Mouse (Mus musculus) erythroblast, adult 5-6 weeks (primary cell): ENCODE measurements around the gene Lingo2. TPM values are rescaled to one million over a fixed set of nuclear protein-coding genes. Genes with fewer than 3 reads are reported as not detected.

Experiments used
- ATAC-seq: replicated peaks from 2 replicates; pipeline ENCODE4 v1.8.0; 2016; ENCODE audit warnings: moderate number of reproducible peaks, mild to moderate bottlenecking, moderate TSS enrichment, inconsistent platforms; ENCODE audit not compliant: poor library complexity, low FRiP score, severe bottlenecking
- total RNA-seq, 2 experiments: library from RNA; stranded (forward) in 1 of 2; stranded (reverse) in 1 of 2; fragments of 150-400 nt in 1 of 2; fragments of 200-764, 138-1000 nt in 1 of 2; gene quantifications; 2 replicates each; pipeline versions ENCODE4 v1.2.3 to v1.2.4; 2015 to 2017; ENCODE audit warnings: low replicate concordance in 2 of 2

Lingo2 gene
- total RNA-seq, 2 experiments from 2014 or later, result not detected

- ATAC-seq, result no peak
Measured at GRCm38 (mm10) chr4:35897769-35898564, 1053.6 kb downstream of the Lingo2 start.

DNA sequence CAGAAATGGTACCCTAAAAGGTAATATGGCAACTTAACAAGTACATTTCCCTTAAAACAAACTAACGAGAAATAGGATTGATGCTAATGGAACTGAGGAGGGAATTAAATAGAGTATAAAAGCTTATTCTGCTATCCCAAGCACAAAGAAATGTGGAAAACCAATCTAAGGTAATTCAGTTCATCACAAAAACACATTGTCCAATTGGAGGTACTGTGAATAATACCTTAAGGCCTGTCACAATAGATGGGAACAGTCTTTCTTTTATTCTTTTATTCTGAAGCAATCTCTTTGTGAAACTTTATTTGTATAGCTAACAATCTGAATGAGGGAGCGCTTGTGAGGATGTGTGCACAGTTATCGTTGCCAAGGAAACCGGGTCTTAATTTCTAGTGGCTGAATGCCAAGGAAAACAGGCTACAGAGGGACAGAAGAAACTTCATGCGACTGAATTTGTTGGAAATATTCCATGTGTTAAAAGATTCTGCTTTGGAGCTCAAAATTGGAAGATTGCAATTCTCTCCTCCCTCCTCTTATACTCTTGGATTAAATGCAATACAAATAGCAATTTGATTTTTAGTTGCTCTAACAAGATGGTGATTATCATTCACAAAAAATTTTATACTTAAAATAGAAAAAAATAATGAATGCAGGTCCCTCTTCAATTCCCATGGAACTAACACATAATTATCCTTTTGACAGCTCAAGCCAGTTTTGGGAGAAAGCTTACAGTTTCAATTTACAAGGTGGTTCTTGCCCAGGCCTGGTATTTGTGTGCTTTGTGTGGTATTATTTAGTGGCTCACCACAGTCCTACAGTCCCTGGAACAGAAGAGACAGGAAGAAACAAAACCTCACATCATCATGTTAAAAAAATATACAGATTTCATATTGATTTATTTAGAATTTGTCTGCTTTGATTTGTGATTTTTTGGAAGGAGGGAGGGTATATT lies 1065.7 kb downstream of the Lingo2 start:
- ATAC-seq, result no peak

DNA sequence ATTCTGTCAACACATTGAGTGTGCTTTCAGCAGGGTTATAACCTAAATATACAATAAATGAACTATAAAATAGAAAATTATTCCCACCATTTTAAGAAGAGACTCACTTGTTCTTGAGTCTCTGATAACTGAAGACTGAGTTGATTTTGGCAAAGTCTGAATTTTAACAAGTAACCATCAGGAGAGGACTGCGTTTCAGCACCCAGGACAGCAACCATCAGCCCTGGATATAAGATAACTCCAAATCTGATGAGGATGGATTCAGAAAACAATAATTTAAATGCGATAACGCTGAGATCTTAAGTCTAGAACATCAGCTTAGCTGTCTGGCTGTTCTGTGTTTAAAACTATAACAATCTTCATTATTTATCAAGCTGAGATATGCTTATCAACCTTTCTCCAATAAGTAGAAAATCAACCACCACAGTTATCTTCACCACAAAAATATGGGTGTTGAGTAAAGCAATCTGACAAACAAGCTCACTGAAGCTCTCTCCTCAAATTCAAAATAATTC lies 1066.5 kb downstream of the Lingo2 start:
- no peak for ATAC-seq

GRCm38 (mm10) chr4:35846518-35846917 lies 1105.0 kb downstream of the Lingo2 start:
- no peak for ATAC-seq

GRCm38 (mm10) chr4:35845140-35845539 lies 1106.4 kb downstream of the Lingo2 start:
- no peak for ATAC-seq

DNA sequence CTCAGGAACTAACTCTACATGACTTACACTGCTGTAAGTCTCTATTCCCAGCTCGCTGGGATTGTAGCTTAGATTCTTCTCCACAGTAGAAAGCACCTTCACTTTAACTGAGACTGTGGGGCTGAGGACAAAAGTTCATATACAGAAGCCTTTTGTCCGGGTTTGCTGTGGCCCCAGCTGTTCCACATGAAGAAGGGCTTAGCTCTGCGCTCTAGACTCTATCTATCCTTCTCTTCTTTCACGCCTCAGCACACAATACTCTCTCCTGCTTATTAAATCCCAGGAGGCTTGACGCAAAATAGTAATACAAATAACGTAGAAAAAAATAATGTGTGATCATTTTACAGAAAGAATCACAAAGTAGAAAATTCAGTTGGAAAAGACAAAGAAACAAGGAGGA lies 1107.0 kb downstream of the Lingo2 start:
- no peak for ATAC-seq

GRCm38 (mm10) chr4:35823322-35823870 lies 1128.2 kb downstream of the Lingo2 start:
- no peak for ATAC-seq

DNA sequence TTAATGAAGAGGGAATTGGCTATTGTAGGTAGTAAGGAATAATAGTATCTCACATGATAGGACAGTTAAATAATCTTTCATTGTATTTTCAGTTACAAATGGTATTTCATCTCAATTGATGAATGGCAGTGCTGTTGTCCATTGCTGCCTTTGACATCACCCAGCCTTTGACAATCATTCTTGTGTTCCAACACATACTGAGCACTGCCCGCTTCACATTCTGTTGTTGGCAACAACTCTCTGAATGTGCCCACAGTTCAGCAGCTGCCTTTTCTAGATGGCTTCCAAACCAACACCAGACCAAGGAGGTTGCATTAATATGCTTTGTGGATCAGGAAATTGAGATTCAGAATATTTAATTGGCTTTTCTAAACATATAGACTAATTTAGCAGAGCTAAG lies 1130.8 kb downstream of the Lingo2 start:
- ATAC-seq, result no peak

DNA sequence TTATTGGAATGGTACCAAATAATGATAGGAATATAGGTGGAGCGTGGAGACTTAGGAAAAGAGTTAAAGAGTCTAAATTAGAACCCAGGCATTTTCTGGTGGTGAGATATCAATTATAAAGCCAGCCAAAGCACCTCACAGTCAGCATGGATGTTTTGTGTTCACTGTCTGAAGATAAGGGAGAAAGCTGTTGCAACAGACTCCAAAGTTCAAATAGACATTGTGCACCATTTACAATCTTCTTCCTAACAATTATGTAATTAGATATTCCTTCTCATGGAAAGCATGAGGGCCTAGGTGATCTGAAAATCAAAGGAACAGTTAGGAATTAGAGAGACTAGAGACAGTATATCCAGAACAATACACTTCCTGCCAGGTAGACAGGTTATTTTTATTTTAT lies 1136.8 kb downstream of the Lingo2 start:
- ATAC-seq, result no peak

DNA sequence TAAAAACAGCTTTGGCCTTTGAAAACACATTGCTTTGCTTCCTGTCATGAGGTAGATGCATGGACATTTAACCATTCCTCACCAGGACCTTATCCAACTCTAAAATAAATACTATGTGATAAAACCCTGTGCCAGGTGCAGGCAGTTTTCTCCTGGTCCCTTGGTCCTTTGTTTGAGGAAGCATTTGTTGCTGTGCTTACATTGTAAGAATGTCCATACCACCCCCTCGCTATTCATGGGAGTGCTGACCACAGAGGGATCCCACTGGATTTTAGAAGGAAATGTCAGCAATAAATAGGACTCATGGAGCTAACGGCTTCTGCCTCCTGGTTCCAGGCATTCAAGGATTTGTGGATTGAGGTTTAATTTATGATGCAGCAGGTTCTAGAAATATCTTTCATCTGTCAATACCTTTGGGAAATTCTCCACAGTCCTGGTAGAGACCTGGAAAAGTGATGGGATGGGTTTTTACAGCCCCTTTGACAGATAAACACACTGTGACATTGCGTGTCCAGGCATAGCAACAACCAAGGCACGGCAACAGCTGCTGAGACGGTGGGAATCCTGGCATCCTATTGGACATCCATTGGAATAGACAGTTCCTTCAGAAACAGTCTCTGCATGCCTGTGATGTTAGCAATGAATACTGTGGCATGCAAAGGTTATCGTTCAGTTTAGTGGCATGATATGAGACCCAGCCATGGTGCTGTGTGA lies 1143.9 kb downstream of the Lingo2 start:
- ATAC-seq, result no peak

- ATAC-seq, result no peak
Measured at GRCm38 (mm10) chr4:35806881-35807464, 1144.6 kb downstream of the Lingo2 start.

- ATAC-seq, result no peak
Measured at GRCm38 (mm10) chr4:35784255-35784921, 1167.2 kb downstream of the Lingo2 start.

DNA sequence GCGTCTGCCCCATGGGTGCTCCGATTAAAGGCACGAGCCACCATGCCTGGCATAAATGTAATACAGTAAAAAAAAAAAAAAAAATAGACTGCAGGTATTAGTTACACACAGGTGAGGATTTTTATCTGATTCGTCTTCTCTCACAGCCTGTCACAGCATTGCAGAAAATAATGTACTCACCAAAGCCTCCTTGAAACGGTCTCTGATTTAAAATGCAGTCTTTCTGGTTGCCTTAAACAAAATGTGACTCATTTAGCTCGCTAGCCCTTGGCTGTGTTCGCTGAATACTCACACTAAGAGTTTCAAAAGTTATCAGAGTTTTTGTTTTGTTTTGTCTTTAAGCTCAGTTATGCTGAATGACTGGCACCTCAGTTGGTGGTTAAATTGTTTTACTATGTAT lies 1180.7 kb downstream of the Lingo2 start:
- no peak for ATAC-seq

GRCm38 (mm10) chr4:35766905-35767304 lies 1184.6 kb downstream of the Lingo2 start:
- no peak for ATAC-seq

DNA sequence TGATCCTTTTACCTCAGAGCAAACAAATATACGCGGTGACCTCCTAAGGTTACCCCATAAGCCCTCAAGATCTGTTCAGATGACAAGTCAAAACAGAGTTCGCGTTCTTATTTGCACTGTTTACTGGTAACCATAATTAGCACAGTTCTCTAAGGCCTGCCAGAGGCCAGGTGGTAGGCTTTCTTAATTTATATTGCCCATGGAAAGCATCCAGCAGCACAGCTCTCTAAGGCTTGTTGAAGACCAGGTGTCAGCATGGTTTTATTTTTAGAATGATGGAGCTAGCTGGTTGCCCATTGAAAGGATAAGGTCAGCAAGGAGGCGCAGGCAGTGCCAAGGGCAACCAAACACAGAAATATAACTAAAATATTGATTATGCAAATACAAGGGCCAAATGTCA lies 1190.4 kb downstream of the Lingo2 start:
- no peak for ATAC-seq

DNA sequence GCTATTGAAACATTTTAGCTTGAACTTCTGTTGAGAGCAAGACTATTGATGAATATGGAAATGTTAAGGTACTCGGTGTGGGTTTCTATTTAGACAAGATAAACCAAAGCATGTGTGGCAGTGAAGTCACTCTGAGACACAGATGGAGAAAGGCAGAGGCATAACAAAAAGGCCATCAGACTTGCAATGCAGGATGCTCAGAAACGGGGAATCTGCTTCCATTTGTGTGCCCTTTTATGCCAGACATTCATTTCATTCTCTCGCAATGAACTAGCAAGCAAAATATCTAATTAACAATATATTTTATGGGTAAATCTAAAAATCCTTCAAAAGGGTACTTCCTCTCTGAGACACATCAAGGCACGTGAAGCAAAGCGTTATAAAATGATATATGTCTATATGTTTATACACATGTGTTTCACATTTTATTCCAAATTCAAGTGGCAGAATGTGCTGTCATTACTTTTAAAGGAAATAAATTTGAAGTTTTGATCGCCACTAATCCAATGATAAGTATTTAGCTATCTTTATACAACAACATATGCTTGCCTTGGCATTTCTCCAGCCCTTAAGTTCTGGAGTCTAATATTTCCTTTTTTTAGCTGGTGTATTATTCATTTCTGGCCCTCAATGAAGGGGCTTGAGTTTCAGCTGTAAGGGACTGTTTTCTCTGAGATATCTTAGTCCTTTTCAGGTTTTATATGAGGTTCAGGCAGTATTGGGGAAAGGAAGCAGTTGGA lies 1199.3 kb downstream of the Lingo2 start:
- ATAC-seq, result no peak

- ATAC-seq, result no peak
Measured at GRCm38 (mm10) chr4:35746693-35747092, 1204.9 kb downstream of the Lingo2 start.

- ATAC-seq, result no peak
Measured at GRCm38 (mm10) chr4:35724774-35725173, 1226.8 kb downstream of the Lingo2 start.
